Mouse (Mus musculus): ENCODE measurements around the gene Arhgef25.

- TF ChIP-seq CTCF (IDR thresholded peaks at IDR 0.05; ENCODE audit: low read depth, low read length) (no peak), POLR2A (IDR thresholded peaks at IDR 0.05; ENCODE audit: borderline replicate concordance, low read depth, low read length) (no peak)
Measured at GRCm38 (mm10) chr10:127135118-127135836, 54.6 kb downstream of the Arhgef25 start.

Measured in bone marrow macrophage, adult 2 months (primary cell).